Mouse (Mus musculus): ENCODE results near the gene Eef1akmt2.

DNA sequence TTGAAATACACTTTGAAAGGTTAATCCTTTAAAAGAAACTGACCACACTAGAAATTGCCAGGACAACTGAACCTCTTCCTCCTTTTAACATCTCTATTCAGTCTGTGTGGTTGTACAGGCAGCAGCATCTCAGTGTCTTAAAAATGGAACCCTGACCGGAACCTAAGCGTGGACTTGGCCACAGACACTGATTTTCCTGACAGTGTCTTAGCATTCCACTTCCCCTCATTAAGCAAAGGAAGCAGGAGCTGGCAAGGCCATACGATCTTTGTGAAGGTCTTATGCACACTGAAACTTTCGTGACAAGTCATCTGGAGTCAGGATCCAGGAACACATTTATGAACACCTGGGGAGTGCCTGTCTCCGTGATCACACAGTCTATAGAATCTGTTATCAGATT lies 68.4 kb downstream of the Eef1akmt2 start:
- TF ChIP-seq GATA1 (IDR thresholded peaks at IDR 0.05; ENCODE audit: borderline replicate concordance, low read length) (no peak), FLI1 (IDR thresholded peaks at IDR 0.05; ENCODE audit: low read length) (no peak)

Measured in megakaryocyte, embryonic 14.5 days (primary cell).